Mouse (Mus musculus) lung, embryonic 14.5 days (tissue): Measurements from ENCODE around the gene Xylb. TPM values are rescaled to one million over a fixed set of nuclear protein-coding genes. Genes with fewer than 3 reads are reported as not detected.

Experiments used
- ATAC-seq: fragments of 200-750 bp; cut with Nextera tagmentation; 2 replicates; pipeline ENCODE4 v1.8.0; 2017; ENCODE audit warnings: mild to moderate bottlenecking, moderate TSS enrichment, moderate library complexity; ENCODE audit not compliant: insufficient read depth
- DNase-seq: peaks from one replicate; pipeline ENCODE4 v3.0.0-alpha.2; 2015
- H3K27ac ChIP-seq: fragments of 300-500 bp; sonication (generic); 2 replicates; pipeline ENCODE4 v1.5.1; 2014; ENCODE audit warnings: low read depth, mild to moderate bottlenecking, moderate library complexity
- H3K27me3 ChIP-seq: fragments of 300-500 bp; sonication (generic); 2 replicates; pipeline ENCODE4 v1.6.1; 2014; ENCODE audit warnings: low read length, control low read depth; ENCODE audit not compliant: insufficient read depth
- H3K36me3 ChIP-seq: fragments of 300-500 bp; sonication (generic); 2 replicates; pipeline ENCODE4 v1.6.1; 2014; ENCODE audit warnings: control low read depth; ENCODE audit not compliant: insufficient read depth
- H3K4me1 ChIP-seq: fragments of 300-500 bp; sonication (generic); 2 replicates; pipeline ENCODE4 v1.6.1; 2014; ENCODE audit warnings: antibody characterized with exemption, control low read depth; ENCODE audit not compliant: insufficient read depth
- H3K4me2 ChIP-seq: fragments of 300-500 bp; sonication (generic); 2 replicates; pipeline ENCODE4 v1.6.1; 2014; ENCODE audit warnings: mild to moderate bottlenecking
- H3K4me3 ChIP-seq: fragments of 300-500 bp; sonication (generic); 2 replicates; pipeline ENCODE4 v1.5.1; 2014; ENCODE audit warnings: low read depth, low read length
- H3K9ac ChIP-seq: fragments of 300-500 bp; sonication (generic); 2 replicates; pipeline ENCODE4 v1.6.1; 2014
- H3K9me3 ChIP-seq: fragments of 300-500 bp; sonication (generic); 2 replicates; pipeline ENCODE4 v1.6.1; 2016; ENCODE audit warnings: low read depth, low read length, control low read depth
- CTCF ChIP-seq: IDR thresholded peaks from 2 replicates; pipeline ENCODE4 v1.5.1; 2016; ENCODE audit warnings: antibody characterized with exemption, low read depth
- WGBS: fragments of 180-500 bp; shearing (Covaris S2); extraction: QIAGEN DNeasy Blood & Tissue Kit; methylation state at CpG from one replicate; pipeline ENCODE4 v1.1.7; 2014; 5-methylcytosine and 5-hydroxymethylcytosine counted together
- polyA plus RNA-seq: library from polyadenylated mRNA; unstranded; fragments of >200 nt; fragmentation: Nextera tagmentation; extraction: Ambion mirVana; gene quantifications from 2 replicates; pipeline ENCODE4 v1.2.1, GENCODE M21; 2014

Gene Xylb
- 5.7 and 7.9 TPM in 2 replicates for polyA plus RNA-seq

DNA sequence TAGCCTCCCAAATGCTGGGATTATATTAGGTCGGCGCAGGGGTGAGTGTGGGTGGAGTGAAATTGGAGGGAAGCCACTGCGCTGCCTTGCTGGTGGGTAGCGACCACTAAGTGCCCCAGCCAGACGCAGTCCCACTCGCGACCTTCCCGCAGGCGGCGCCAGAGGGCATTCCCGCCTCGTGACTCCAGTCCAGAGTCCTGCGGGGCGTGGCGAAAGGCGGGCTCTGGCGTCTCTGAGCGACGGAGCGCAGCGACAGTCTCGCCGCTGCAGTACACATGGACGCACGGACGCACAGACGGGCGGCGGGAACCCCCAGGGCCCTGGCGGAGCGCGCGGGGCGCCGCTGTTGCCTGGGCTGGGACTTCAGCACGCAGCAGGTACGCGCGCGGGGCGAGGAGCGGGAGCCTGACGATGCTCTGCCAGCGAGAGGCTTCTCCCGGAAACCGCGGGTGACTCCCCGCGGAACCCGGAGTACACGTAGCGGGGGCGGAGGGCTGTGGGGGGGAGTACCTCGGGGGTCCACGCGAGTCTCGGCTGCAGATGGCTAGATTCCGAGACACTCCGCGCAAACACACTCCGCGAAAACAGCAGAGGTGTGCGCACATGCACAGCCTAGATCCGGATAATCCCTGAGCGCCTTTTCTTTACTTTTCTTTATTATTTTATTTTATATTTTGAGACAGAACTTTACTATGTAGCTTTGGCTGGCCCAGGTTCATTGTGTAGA lies at the start of gene Xylb:
Gene Xylb, plus strand, starts transcription at position 51 of the 727 bp plus-strand sequence.
- Histone ChIP-seq H3K4me1 (no peaks in the 10 kb centered on the region), H3K36me3 (no peaks in the 10 kb centered on the region), H3K27me3 (no peaks in the 10 kb centered on the region), H3K9ac (peak within 1 kb of the TSS; percentile 72), H3K4me2 (peak within 1 kb of the TSS; percentile 95), H3K4me3 (peak within 1 kb of the TSS; percentile 70), H3K27ac (no peak within 1 kb of the TSS), H3K9me3 (no peaks in the 10 kb centered on the region)
- 2% methylated on average over 65 of the region's 65 CpGs for WGBS
- TF ChIP-seq CTCF: peak; percentile 90
- ATAC-seq (peak; percentile 91), DNase-seq (peak; percentile 96)

DNA sequence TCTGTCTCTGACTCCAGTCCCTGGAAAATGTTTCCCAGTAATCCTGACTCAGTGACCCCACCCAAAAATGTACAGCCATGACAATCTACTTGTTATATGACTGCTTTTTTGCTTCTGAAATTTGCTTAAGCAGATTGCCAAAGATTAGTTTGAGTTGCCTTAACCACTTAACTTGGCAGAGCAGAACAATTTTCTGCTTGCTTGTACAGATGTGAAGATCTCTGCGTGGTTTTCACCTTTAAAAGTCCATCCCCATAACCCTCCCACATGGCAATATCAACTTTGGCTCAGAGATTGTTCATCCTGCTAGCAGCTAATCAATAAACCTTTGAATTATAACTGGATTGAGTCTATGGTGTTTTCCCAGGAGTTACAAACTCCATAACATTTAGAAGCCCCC lies 48.1 kb upstream of the Xylb start:
- 74% methylated on average over 1 of the region's 1 CpGs for WGBS

DNA sequence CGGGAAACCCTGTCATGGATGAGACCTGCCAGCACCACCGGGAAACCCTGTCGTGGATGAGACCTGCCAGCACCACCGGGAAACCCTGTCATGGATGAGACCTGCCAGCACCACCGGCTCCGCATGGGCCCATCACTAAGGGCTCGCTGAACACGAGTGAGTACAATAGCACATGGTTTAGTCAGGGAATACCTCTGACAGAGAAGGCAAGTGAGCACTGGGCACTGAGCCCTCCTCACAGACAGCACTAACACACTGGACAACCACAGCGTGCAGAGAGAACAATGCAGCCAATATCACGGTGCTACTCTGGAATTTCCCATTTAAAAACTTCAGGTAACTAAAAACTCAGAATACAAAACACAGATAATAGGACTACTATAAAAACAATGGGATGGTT lies 44.1 kb upstream of the Xylb start:
- Histone ChIP-seq H3K27ac (no peak overlapping the region), H3K4me1 (no peaks in the 10 kb centered on the region), H3K4me2 (no peak overlapping the region), H3K36me3 (no peaks in the 10 kb centered on the region), H3K9me3 (no peaks in the 10 kb centered on the region), H3K9ac (no peak overlapping the region), H3K4me3 (no peak overlapping the region), H3K27me3 (no peaks in the 10 kb centered on the region)
- no peak for DNase-seq
- WGBS: 86% methylated on average over 10 of the region's 10 CpGs
- TF ChIP-seq CTCF: no peak
- no peak for ATAC-seq

More for the DNA sequence above, 48.1 kb upstream of the Xylb start:
- Histone ChIP-seq H3K4me2 (no peak overlapping the region), H3K9ac (no peak overlapping the region), H3K27me3 (no peaks in the 10 kb centered on the region), H3K9me3 (no peaks in the 10 kb centered on the region), H3K27ac (no peak overlapping the region), H3K4me3 (no peak overlapping the region), H3K4me1 (no peaks in the 10 kb centered on the region), H3K36me3 (no peaks in the 10 kb centered on the region)
- DNase-seq (no peak), ATAC-seq (no peak)
- TF ChIP-seq CTCF: no peak

DNA sequence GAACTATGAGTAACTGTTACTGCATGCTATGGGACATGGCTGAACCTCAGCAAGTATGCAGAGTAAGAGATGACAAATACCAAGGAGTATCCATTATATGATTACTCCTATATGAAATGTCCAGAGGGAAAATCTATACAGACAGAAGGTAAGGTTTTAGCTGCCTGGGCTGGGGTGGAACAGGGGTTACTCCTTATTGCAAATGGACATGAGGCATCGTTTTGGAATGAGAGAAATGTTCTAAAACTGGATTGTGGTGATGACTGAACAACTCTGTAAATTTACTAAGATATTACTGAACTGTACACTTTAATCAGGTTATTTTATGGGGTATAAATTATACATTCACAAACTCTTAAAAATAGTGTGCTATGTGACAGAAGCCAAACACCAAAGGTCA lies 38.3 kb upstream of the Xylb start:
- Histone ChIP-seq H3K36me3 (no peaks in the 10 kb centered on the region), H3K4me3 (no peak overlapping the region), H3K9me3 (no peaks in the 10 kb centered on the region), H3K27ac (no peak overlapping the region), H3K9ac (no peak overlapping the region), H3K27me3 (no peaks in the 10 kb centered on the region), H3K4me2 (no peak overlapping the region), H3K4me1 (no peaks in the 10 kb centered on the region)
- no peak for TF ChIP-seq CTCF
- DNase-seq: no peak
- no peak for ATAC-seq
- WGBS: 86% methylated on average over 1 of the region's 1 CpGs

DNA sequence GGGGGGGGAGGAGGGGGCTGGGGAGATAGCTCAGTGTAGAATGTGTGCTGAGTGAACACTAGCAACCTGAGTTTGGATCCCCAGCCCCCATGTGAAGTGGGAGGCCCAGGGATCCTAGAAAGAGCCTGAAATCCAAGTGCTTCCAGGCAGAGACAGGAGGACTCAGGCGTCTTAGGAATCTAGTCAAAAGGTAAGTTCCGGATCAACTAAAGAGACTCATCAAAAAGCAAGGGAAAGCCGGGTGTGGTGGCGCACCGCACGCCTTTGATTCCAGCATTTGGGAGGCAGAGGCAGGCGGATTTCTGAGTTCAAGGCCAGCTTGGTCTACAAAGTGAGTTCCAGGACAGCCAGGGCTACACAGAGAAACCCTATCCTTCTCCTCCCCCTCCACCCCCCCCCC lies 36.7 kb upstream of the Xylb start:
- Histone ChIP-seq H3K4me2 (peak overlapping the region; percentile 96), H3K4me1 (no peaks in the 10 kb centered on the region), H3K36me3 (no peaks in the 10 kb centered on the region), H3K4me3 (no peak overlapping the region; the same call in 1 of the 2 replicates), H3K9ac (no peak overlapping the region), H3K27ac (no peak overlapping the region), H3K9me3 (no peaks in the 10 kb centered on the region), H3K27me3 (no peaks in the 10 kb centered on the region)
- 77% methylated on average over 7 of the region's 7 CpGs for WGBS
- no peak for ATAC-seq
- no peak for DNase-seq
- no peak for TF ChIP-seq CTCF

DNA sequence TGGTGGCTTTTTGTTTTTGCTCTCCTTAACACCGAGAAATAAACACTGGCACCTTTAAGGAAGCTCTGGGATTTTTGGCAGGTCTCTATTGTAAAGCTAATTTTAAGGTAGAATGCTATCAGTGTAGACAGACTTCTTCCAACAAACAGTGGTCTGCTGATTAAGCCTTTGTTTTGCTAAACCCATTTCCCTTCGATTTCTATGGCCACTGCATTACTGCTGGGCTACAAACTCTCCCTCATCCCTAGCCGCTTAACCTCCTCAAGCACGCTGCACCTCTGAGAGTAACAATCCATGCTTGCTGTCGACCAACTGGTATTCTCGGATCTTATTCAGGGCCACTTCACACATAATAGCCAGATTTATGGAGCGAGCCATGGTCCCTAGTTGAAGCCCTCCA lies 36.2 kb upstream of the Xylb start:
- TF ChIP-seq CTCF: no peak
- ATAC-seq (no peak), DNase-seq (no peak)
- Histone ChIP-seq H3K27me3 (no peaks in the 10 kb centered on the region), H3K4me3 (peak overlapping the region; percentile 91), H3K4me2 (peak overlapping the region; percentile 96), H3K9ac (peak overlapping the region; percentile 83), H3K9me3 (no peaks in the 10 kb centered on the region), H3K27ac (0 out of 2 replicates have a peak overlapping the region, but pooled peaks have one; percentile 3), H3K4me1 (no peaks in the 10 kb centered on the region), H3K36me3 (no peaks in the 10 kb centered on the region)
- 13% methylated on average over 7 of the region's 7 CpGs for WGBS

DNA sequence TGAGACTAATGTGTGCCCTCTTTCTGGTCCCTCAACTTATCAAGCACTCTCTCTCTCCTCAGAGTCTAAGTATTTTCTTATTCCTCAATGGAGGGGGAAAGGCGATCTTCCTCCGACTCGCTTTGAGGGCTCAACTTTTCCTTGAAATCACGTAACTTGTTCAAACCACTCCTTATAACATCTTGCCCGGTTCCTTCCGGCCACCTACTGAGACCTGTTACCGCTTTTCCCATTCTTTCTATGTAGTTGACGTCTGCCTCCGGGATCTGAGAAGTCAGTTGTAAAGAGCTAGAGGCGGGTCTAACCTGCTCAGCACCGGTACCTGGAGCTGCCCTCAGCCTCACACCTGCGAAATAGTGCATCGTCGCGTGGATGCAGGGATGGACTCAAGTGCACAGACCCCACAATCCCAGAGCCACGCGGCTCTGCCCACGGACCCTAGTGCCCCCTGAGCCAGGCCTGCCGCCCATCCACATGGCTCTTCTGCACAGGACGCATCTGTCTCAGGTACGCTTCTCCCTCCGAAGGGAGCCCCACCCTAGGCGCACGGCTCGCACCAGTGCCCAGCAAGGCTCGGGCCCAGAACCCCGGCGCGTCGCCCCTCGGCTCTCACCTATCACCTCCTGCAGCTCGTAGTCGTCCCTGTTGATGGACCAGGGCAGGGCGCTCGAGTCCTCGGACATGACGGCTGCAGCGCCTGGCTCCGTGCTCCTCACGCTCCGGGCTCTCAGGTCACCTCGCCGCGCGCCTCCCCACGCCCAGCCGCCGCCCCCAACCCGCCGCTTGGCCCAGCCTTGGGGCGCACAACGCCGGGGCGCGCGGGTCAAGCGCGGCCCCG lies 35.6 kb upstream of the Xylb start:
- H3K36me3 ChIP-seq: no peaks in the 10 kb centered on the region
- TF ChIP-seq CTCF: no peak
- H3K9me3 ChIP-seq: no peaks in the 10 kb centered on the region
- H3K27me3 ChIP-seq: no peaks in the 10 kb centered on the region
- peak; percentile 24 for DNase-seq
- peak overlapping the region; percentile 96 for H3K4me2 ChIP-seq
- peak; percentile 47 for ATAC-seq
- peak overlapping the region; percentile 83 for H3K9ac ChIP-seq
- WGBS: under 1% methylated on average over 57 of the region's 59 CpGs
- H3K4me1 ChIP-seq: no peaks in the 10 kb centered on the region
- H3K27ac ChIP-seq: peak overlapping the region; percentile 91
- H3K4me3 ChIP-seq: peak overlapping the region; percentile 91
